Mouse (Mus musculus) C2C12 (cell line): ENCODE data around the gene Medag.

Source experiments
- CTCF ChIP-seq: IDR thresholded peaks from one replicate; pipeline ENCODE4 v1.5.1; 2011; ENCODE audit not compliant: control insufficient read depth, insufficient read depth, insufficient read length
- MAX ChIP-seq: IDR thresholded peaks from one replicate; pipeline ENCODE4 v1.6.1; 2011; ENCODE audit warnings: mild to moderate bottlenecking, control low read depth

DNA sequence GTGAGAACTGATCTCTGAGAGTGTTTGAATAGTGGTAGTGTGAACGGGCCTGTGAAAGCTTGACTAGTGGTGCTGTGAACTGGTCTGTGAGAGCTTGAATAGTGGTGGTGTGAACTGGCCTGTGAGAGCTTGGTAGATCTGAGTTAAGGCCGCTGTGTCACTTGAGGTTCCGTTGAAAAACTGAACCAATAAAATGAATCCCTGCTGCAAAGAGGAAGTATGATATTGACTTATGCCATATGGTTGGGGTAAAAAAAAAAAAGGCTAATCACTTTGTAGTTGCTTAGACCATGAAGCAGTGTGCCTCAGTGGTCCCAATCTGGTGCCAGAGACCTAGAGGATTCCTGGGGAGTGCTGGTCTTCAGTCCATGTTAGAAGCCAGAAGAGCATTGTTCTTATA lies 2.0 kb upstream of the Medag start:
- TF ChIP-seq MAX (no peak), CTCF (no peak)
